Mouse (Mus musculus) thymus, postnatal 36 days (tissue): Measurements from ENCODE around the gene AC134908.4.

Source experiments
- DNase-seq, 2 experiments: peaks; one replicate each; pipeline ENCODE4 v3.0.0; 2022; ENCODE audit warnings: mixed read lengths in 2 of 2

The AC134908.4 gene

DNA sequence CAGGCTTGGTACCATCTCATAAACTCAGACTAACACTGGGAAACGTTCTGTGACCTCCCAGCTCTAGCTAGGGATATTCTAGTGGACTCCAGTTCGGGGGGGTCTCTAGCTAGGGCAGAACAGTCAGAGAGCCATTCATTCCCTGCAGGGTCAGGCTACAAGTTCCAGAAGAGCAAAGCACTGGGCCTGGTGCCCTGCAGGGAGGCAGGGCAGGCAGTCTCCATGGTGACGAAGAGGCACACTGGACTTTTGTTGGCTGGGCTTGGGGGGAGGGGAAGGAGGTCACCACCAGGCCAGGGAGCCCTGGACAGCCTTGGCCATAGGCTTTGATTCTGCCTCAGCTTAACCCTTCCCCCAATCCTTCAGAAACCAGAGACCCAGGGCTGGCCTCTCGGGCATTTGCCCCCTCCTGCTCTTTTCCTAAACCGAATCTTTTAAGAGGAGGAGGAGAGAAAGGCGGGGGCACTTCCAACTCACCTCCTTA lies at the start of gene AC134908.4:
TSS of gene AC134908.4 (minus strand) at position 51 of the 484 bp plus-strand sequence.
- no peak for DNase-seq

DNA sequence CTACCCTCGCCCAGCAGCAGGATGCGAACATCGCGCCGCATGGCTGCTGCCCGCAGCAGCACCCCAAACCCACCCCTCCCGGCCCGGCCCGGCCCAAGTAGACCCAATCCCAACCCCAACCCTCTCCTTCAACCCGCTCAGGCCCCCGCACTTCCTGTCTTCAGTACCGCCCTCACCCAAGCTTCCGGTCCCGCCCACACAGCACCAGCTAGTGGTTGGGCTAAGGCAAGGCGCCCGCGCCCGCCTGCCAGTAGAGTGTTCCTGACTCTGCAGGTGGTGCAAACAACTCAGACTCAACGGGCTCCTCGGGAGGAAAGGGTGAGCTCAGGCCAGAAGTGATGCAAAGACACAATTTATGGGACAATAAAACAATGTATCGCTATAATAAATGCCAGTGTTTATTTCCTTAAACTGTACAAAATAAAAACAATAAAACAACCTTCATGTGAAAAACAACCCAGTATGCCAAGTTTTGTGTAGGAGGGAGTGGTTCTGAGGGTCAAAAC lies 49.0 kb upstream of the AC134908.4 start, which contains the start of gene Rhot2:
TSS of gene Rhot2 (minus strand) at position 456 of the 506 bp plus-strand sequence.
- peak; percentile 97 to 98 for DNase-seq

DNA sequence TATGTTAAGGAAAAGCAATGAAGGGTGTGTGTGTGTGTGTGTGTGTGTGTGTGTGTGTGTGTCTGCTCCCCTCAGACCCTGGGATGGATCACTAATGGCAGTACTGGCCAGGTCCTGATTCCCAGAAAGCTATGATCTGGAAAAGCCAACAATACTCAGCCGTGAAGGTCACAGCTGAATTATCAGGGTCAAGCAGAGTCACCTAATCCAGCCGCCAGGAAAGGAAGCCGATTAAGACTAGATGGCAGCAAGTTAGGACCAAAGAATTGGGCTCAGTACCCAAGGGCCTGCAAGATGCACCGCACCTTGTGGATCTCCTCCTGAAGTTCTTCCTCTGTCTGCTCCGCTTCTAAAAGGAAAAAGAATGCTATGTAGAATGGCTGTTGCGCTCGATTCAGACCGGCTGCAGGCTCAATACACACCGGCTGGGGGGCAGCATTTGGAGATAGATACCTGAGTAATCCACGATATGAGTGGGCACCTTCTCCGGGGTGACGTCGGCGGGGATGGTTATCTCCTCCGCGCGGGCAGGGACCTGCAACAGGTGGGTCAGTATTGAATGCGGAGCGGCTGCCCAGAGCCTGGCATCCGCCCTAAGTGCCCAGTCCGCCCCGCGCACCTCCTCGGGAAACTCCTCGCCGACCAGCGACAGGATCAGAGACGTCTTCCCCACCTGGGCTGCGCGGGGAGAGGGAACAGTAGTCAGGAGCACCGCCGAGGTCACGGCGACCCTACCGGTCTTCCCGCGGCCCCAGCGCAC lies 48.4 kb upstream of the AC134908.4 start:
- DNase-seq: no peak

DNA sequence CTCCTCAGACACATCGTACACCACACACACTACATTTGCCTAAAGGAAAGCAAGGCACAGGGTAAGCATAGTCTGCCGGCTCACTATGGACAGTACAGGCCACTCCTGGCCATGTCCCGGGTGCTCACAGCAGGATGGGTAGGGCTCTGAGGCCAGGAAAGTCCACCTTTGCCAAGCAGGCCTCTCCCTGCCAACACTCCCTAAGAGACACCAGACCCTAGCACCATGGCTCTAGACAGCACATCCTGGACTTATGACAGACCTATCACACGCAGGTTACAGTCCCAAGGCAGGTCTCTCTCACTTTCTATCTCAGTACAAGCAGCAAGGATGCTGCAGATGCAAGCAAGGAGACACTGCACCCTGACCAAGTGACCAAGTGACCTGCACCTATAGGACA lies 47.7 kb upstream of the AC134908.4 start:
- DNase-seq: no peak

DNA sequence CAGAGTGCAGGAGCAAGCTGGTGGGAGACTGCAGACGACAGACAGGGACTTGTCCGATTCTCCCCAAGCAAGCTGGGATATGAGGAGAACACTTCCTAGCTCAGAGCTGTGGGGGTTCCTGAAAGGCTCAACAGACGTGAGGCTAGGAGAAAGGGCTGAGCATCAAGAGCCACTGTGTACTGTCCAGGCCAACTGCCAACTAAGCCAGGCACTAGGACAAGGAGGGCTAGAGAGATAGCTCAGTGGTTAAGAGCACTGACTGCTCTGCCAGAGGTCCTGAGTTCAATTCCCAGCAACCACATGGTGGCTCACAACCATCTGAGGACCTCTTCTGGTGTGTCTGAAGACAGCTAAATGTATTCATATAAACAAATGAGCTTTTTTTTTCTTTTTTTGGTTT lies 47.0 kb upstream of the AC134908.4 start:
- DNase-seq: no peak

DNA sequence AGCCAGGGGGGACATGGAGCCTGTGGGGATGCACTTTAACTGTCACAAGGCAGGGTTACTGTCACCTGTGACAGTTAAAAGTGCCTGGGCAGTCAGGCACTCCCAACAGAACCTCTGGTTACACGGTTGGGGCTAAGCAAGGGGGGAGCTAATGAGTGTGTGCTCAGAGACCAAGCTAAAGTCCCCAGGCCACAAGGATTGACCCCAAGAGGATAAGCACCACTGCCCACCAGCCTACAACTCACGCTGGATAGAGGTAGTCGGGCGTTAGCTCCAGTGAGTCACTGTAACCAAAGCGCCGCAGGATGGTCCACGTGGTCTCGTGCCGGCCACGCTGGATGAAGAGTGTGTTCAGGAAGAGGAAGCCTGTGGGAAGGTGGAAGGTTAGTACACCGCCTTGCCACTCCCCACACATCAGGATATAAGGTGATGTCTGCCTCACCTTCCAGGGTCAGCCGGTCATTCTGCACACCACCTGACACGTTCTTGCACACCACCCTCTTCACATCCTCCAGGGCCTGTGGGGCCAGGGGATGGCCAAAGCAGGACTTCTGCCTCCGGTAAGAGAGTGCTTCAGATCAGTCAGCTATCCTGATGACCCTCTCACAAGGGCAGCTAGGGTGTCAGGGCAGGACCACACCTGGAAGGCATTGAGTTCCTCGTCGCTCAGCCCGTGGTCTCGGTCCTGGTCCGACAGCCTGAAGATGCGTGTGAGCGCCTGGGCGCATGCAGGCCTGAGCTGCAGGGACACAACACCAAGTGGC lies 45.8 kb upstream of the AC134908.4 start, which contains the start of gene Gm20683:
TSS of gene Gm20683 (minus strand) at position 647 of the 764 bp plus-strand sequence.
- DNase-seq: no peak

DNA sequence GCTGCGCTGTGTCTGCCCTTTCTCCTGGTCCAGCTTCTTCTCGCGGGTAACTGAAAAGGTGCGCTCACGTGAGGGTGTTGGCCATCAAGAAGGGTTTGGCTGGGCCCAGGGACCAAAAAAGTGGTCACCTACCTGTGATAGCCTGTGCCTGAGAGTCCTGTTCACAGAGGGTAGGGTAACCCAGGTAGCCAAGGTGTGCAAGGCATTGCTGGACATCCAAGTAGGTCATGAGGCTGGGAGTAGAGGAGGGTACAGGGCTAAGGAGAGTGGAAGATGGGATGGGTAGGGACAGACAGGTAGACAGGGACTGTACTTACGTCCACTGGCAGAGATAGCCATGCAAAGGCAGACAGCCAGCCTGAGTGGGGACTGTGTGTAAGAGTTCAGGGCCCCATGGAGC lies 45.1 kb upstream of the AC134908.4 start:
- DNase-seq: no peak

DNA sequence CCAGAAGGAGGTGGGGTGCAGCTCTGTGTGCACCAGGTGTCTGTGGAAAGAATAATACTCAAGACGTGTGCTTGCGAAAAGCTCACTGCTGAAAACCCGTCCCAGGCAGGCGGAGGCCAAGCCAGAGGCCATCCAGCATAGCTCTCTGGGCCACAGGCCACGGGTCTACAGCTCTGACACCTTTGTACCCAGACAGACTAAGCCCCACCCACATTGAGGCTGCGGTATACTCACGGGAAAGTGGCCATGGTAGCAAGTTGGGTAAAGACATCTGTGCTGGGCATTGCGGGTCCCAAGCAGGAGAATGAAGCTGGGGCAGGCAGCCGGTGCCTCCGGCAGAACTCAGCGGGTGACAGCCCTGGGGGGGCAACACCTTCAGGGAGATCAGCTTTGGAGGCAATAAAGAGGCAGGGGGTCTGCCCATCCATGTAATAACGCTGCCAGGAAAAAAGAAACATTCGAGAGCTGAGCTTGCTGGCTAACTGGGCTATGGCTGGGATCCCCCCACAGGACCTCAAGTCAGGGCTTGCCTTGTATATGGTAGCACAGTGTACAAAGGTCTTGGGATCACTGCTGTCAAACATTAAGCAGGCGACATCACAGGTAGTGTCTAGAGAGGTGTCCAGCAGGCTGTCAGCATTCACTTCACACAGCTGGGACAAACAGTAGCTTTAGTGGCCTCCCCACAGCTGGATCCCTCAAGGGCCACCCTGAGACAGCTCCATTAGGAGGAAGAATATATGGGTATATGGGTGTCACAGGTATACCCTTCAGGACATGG lies 44.2 kb upstream of the AC134908.4 start:
- no peak for DNase-seq

DNA sequence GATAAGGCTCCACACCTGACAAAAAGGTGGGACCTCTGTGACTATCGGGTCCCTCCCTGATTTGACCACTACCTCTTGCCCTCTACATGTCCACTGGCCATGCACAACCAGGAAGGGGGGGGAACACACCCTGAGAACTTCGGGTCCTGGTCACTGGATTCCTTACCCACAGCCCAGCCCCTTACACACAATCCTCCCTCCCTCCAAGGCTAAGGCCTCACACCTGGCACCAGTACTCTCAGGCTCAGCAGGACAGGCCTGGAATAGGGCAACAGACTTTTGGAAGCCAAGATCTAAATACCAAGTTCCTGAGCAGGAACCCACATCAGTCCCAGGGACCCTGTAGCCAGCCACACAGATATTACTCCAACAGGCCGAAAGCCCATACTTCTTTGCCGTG lies 43.4 kb upstream of the AC134908.4 start:
- no peak for DNase-seq

DNA sequence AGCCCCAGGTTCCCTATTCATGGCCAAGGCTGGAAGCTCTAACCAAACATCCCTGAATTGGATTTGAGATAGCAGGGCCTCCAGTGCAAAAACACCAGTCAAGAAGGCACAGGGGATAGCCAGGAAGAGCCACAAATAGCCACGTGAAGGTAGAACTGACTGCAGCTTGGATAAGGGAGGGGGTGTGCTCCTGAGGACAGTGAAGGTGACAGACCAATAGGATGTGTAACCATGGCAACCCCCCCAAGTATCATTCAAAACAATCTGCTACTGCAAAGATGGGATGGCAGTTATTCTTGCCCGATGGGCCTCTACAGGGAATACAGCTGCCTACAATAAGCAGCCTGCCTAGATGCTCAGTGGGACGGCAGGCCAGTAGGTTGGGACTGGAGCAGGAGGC lies 42.1 kb upstream of the AC134908.4 start:
- DNase-seq: no peak

DNA sequence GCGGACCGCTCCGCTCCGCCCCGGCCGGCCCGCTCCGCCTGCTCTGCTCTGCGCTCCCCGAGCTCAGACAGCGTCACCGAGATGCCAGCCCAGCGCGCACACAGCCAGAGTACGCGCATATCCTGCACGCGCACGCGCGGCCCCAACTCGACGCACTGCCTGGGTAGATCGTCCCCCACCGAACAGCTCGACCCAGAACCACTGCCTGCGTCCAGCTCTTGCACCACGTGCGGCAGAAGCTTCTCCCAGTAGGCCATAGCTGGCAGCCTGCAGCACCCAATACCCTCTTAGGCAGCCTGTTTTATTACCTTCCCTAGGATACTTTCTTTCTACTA lies 41.6 kb upstream of the AC134908.4 start, which contains the start of gene Rhbdl1:
TSS of gene Rhbdl1 (minus strand) at position 220 of the 335 bp plus-strand sequence.
- DNase-seq: no peak

DNA sequence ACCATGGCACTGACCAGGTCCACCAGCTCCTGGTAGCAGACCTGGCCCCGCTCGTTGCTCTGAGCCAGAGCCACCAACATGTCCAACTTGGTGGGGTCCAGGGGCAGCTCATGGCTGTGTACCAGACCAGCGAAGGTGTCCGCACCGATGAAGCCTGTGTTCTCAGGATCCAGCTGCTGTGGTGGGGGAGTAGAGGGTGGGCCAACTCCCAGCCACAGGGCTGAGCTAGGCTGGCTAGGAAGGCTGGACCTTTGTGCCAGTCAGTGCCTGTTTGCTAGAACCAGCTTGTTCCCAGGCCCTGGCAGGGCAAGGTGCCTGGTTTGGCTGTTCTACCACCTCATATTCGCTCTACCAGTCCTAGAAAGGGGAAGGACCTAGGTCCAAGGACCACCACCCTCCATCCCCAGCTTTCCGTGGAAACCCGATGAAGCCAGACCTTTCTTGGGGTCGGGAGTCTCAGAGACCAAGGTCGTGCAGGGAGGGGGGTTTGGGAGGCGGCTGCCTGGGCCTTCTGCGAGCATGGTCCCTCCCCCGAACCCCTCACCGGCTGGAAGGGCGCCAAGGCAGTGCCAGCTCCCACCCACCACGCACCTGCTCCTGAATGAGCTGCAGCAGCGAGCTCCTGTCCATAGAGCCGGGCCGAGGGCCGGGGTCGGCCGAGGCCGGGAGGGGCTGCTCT lies 41.1 kb upstream of the AC134908.4 start:
- peak in 1 of 2 experiments; percentile 60 for DNase-seq

DNA sequence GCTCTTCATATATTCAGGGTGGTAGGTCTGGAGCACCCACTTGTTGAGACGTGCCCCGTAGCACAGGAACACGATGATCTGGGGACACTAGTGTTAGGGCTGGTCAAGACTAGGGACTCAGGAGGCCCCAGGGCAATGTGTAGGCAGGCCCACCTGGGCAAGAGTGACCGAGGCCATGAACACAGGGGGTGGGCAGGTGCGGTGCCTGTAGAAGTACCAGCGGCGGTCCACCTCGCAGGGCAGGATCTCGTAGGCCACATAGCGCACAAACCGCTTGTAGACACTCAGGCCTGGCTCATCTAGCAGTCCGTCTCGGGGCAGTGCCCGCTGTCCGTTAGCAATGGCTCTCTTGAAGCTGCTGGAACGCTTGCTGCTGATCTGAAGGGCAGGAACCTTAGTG lies 40.4 kb upstream of the AC134908.4 start:
- DNase-seq: peak in 1 of 2 experiments; percentile 12

DNA sequence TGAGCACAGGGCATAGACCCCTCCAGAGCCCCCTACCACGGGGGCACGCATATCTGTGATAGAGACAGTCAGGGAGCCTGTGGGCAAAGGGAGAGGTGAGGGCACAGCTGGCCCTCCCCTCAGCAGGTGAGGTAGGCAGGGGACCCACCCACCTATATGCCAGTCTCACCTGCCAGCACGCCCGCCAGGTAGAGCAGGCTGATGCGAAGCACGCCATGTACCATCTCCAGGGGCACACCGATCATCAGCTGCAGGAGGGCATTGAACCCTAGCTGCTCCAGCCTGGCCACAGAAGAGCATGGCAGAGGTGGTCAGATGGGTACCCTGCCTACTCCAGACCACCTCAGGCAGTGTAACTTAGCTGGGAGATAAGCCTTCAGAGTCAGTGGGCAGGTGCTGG lies 39.8 kb upstream of the AC134908.4 start:
- DNase-seq: no peak

DNA sequence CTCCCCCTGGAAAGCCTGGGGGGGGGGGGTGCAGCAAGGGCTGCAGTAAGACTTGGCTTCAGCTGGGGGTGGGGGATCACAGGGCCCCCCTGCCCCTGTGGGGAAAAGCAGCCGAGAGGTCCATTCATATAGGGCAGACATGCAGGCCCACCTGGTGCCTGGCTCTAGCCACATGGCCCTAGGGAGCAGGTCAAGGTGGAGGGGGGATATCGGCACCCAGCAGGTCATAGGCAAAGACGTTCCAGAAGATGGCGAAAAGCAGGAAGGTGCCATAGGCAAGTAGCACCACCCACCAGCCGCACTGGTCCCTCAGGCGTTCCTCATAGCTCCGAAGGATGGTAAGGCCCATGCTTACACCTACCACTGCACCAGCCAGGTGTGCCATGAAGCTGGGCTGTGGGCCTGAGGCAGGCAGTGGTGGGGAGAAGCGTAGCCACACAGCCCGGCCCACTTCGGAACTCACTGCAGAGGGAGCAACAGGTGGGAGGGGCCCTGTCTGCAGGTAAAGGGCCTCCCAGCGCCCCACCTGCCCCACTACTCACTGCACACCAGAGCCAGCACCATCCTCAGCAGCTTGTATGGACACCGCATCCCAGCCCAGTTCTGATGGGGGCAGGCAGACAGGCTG lies 39.2 kb upstream of the AC134908.4 start:
- DNase-seq: peak in 1 of 2 experiments; percentile 32

DNA sequence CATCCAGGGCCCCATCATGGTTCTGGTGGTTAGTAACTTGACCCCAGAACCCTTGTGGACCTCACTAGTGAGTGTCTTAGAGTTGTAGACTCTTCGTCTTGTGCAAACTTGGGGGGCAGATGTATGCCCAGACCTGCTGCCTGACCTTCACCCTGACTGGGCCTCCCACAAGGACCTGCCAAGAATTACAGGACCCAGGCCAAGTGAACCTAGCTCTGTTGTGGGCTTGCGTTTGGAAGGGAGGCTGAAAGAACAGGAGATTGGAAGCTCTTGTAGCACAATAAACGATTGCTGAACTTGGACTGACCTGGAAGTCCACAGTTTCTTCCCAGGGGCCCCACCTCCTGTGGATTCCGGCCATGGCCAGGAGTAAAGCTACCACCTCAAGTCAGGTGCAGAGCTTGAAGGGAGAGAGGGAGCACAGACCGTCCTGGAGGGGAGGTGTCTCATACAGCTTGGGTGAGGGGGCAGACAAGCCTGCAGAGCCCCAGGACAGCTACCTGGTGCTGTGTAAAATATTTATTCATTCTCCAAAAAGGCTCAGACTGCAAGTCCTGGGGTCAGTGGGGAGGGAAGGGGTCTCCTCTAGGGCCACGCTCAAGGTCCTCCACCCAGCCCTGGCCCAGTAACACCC lies 38.6 kb upstream of the AC134908.4 start:
- DNase-seq: no peak

DNA sequence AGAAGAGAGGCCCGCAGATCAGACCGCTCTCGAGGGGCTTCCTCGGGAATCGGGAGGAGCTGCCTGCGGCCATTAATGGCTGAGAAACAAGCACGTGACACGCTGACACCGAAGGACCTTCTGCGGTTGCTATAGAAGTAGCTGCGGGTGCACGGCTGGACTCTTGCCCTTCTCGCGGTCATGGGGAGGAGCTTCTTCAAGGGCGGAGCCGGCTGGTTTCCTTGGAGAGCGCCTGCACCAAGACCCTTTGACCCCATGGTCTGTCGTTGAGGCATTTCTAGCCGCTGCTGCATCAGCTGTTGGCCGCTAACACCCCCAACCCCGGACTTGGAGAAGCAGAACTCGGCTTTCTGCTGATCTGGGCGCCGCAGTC lies 37.8 kb upstream of the AC134908.4 start, which contains the start of gene Stub1:
TSS of gene Stub1 (minus strand) at position 114 of the 373 bp plus-strand sequence.
- DNase-seq: no peak

DNA sequence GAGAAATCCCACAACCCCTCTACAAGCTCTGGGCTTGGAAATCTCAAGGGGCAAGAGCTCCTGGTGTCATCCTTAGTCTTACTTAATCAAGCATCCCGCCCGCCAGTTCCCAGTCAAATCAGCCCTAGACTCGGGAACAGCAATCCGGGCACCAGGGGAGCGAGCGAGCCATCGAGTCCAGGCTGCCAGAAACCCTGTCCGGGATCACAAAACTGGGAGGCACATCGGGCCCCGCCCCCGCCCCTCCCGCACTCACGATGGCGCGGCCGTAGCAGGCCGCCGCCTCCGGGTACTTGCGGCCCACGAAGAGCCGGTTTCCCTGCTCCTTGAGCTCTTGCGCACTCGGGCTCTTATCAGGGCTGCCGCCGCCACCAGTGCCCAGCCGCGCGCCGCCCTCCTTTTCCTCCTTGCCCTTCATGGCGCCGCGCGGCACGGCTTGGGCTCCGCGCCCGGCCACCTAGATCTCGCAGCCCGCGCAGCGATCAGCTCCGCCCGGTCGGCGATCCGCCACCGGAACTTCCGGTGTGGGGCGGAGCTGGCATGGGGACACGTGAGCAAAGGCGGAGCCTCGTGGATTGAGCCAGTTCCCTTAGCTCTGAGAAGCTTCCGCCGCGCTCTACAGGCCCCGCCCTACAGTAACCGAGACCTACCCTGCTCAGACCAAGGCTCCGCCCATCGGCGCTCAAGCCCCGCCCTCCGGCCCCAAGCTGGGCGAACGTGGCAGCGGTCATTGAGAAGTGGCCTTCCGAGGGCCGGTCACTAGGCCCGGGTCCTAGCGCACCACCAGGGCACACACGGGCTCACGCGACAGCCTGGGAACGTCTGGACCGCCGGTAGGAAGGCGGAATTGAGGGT lies 37.2 kb upstream of the AC134908.4 start:
- peak; percentile 97 to 99 for DNase-seq

DNA sequence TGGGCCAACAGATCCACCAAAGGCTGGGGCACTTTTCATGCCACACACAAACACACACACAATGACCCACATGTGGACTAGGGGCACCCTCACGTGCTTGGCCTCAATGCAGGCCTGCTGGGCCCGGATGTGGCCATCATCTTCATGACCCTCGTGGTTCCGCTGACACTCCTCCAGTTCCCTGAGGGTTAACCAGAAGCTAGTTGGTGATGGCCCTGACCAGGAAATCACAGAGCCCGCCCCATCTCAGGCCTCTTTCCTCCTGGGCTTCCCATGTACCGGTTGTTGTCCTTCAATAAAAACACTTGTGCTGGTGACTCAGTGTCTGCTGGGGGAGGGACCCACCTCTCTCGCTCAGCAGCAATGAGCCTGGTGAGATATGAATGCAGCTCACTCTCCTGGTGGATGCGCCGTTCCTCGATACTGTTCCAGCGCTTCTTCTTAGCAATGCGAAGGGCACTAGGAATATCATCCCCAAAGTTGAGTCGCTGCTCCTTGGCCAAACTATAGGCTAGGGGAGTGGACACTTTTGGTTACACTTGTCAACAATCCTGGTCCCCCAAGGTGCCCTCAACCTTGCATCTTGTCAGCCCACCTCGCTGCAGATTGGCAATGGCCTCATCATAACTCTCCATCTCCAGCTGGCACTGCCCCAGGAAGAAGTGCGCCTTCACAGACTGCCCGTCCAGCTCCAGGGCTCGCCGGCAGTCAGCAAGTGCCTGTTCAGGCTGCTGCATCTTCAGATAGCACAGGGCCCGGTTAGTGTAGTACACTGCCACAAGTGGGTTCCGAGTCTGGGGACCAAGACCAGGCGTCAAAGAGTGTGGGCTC lies 36.2 kb upstream of the AC134908.4 start:
- DNase-seq: peak in 1 of 2 experiments; percentile 29
